Mouse (Mus musculus) CH12.LX (cell line): ENCODE measurements around the gene Htr6. TPM values are rescaled to one million over a fixed set of nuclear protein-coding genes. Genes with fewer than 3 reads are reported as not detected.

ENCODE experiments used
- DNase-seq: peaks from one replicate; pipeline ENCODE4 v3.0.0-alpha.2; 2013; ENCODE audit errors: extremely low read depth
- H3K27ac ChIP-seq: 2 replicates; pipeline ENCODE4 v1.5.1; 2012; ENCODE audit warnings: low read depth, mild to moderate bottlenecking, control low read depth, moderate library complexity; ENCODE audit not compliant: insufficient read depth
- H3K27me3 ChIP-seq: replicated peaks from 2 replicates; pipeline ENCODE3; 2012; ENCODE audit warnings: inconsistent platforms
- H3K36me3 ChIP-seq, 2 experiments: replicated peaks in 1 of 2; 2 replicates each; pipeline versions ENCODE3 to v1.6.1; 2012; ENCODE audit warnings: inconsistent platforms in 1 of 2, low read length in 1 of 2, mild to moderate bottlenecking in 1 of 2, mixed read lengths in 1 of 2, moderate library complexity in 1 of 2; ENCODE audit not compliant: control insufficient read depth in 1 of 2, insufficient read depth in 1 of 2
- H3K4me1 ChIP-seq, 2 experiments: 2 replicates each; pipeline ENCODE4 v1.6.1; 2012; ENCODE audit warnings: inconsistent platforms in 1 of 2, moderate library complexity in 1 of 2; ENCODE audit not compliant: insufficient read depth in 2 of 2, control insufficient read depth in 1 of 2
- H3K4me2 ChIP-seq: 2 replicates; pipeline ENCODE4 v1.6.1; 2012; ENCODE audit warnings: low read depth, mild to moderate bottlenecking, control low read depth; ENCODE audit not compliant: poor library complexity, insufficient read depth, severe bottlenecking
- H3K4me3 ChIP-seq, 3 experiments: fragments of 150-350 bp in 1 of 3; sonication (generic) in 1 of 3; replicated peaks in 1 of 3; 2 replicates each; pipeline versions ENCODE3 to v1.5.1; 2011 to 2012; ENCODE audit warnings: low read depth in 2 of 3, low read length in 2 of 3, mild to moderate bottlenecking in 2 of 3, moderate library complexity in 2 of 3, control low read depth in 1 of 3, improper control_type of control experiment in 1 of 3, inconsistent platforms in 1 of 3, mixed read lengths in 1 of 3; ENCODE audit not compliant: poor library complexity in 1 of 3
- H3K79me2 ChIP-seq: replicated peaks from 2 replicates; pipeline ENCODE4 v1.6.1; 2012; ENCODE audit warnings: mild to moderate bottlenecking, moderate library complexity; ENCODE audit not compliant: control insufficient read depth, poor library complexity, insufficient read depth, severe bottlenecking; ENCODE audit errors: extremely low read depth
- H3K9ac ChIP-seq: 2 replicates; pipeline ENCODE4 v1.6.1; 2012; ENCODE audit warnings: low read depth, mild to moderate bottlenecking, control low read depth, moderate library complexity; ENCODE audit not compliant: insufficient read depth
- H3K9me3 ChIP-seq: replicated peaks from 2 replicates; pipeline ENCODE3; 2012; ENCODE audit warnings: low read length, inconsistent platforms, mixed read lengths
- BHLHE40 ChIP-seq: IDR thresholded peaks from 2 replicates; pipeline ENCODE4 v1.6.1; 2011; ENCODE audit warnings: mild to moderate bottlenecking, low read depth, low read length, improper control_type of control experiment
- CHD1 ChIP-seq: IDR thresholded peaks from 2 replicates; pipeline ENCODE4 v1.6.1; 2012; ENCODE audit warnings: low read depth, low read length, improper control_type of control experiment, inconsistent platforms
- CHD2 ChIP-seq: IDR thresholded peaks from 2 replicates; pipeline ENCODE4 v1.6.1; 2011; ENCODE audit warnings: low read length, improper control_type of control experiment
- CTCF ChIP-seq, 2 experiments: IDR thresholded peaks in 1 of 2; conservative IDR thresholded peaks in 1 of 2; 2 replicates each; pipeline ENCODE4 v1.5.1; 2011 to 2012; ENCODE audit warnings: low read depth in 2 of 2, low read length in 2 of 2, improper control_type of control experiment in 1 of 2, inconsistent platforms in 1 of 2, mild to moderate bottlenecking in 1 of 2, moderate library complexity in 1 of 2
- E2F4 ChIP-seq: IDR thresholded peaks from 2 replicates; pipeline ENCODE4 v1.6.1; 2011; ENCODE audit warnings: low read depth, low read length, improper control_type of control experiment; ENCODE audit not compliant: insufficient replicate concordance
- ELF1 ChIP-seq: IDR thresholded peaks from 2 replicates; pipeline ENCODE4 v1.6.1; 2014; ENCODE audit warnings: low read depth, mild to moderate bottlenecking, inconsistent platforms, low read length, improper control_type of control experiment
- EP300 ChIP-seq: IDR thresholded peaks from 2 replicates; pipeline ENCODE4 v1.6.1; 2011; ENCODE audit warnings: low read length, improper control_type of control experiment
- HCFC1 ChIP-seq: IDR thresholded peaks from 2 replicates; pipeline ENCODE4 v1.6.1; 2012; ENCODE audit warnings: low read depth, mild to moderate bottlenecking, inconsistent platforms, low read length, improper control_type of control experiment
- JUND ChIP-seq: conservative IDR thresholded peaks from 2 replicates; pipeline ENCODE4 v1.6.1; 2011; ENCODE audit warnings: low read depth, low read length, improper control_type of control experiment
- KAT2A ChIP-seq: IDR thresholded peaks from 2 replicates; pipeline ENCODE4 v1.6.1; 2012; ENCODE audit warnings: low read length, improper control_type of control experiment, inconsistent platforms; ENCODE audit not compliant: insufficient replicate concordance
- MAFK ChIP-seq: IDR thresholded peaks from 2 replicates; pipeline ENCODE4 v1.6.1; 2011; ENCODE audit warnings: low read length, improper control_type of control experiment; ENCODE audit not compliant: insufficient replicate concordance
- MAX ChIP-seq: IDR thresholded peaks from 2 replicates; pipeline ENCODE4 v1.6.1; 2011; ENCODE audit warnings: low read length, improper control_type of control experiment
- MAZ ChIP-seq: IDR thresholded peaks from 2 replicates; pipeline ENCODE4 v1.6.1; 2012; ENCODE audit warnings: low read depth, mild to moderate bottlenecking, inconsistent platforms, low read length, improper control_type of control experiment, moderate library complexity
- MEF2A ChIP-seq: IDR thresholded peaks from 2 replicates; pipeline ENCODE4 v1.6.1; 2014; ENCODE audit warnings: low read depth, mild to moderate bottlenecking, inconsistent platforms, low read length, improper control_type of control experiment, borderline replicate concordance
- MXI1 ChIP-seq: IDR thresholded peaks from 2 replicates; pipeline ENCODE4 v1.6.1; 2011; ENCODE audit warnings: mild to moderate bottlenecking, low read depth, low read length, improper control_type of control experiment
- NRF1 ChIP-seq: IDR thresholded peaks from 2 replicates; pipeline ENCODE4 v1.6.1; 2014; ENCODE audit warnings: low read depth, mild to moderate bottlenecking, inconsistent platforms, low read length, improper control_type of control experiment, moderate library complexity
- PAX5 ChIP-seq: IDR thresholded peaks from 2 replicates; pipeline ENCODE4 v1.6.1; 2012; ENCODE audit warnings: low read length, inconsistent platforms, mixed read lengths
- POLR2A ChIP-seq: IDR thresholded peaks from 2 replicates; pipeline ENCODE4 v1.6.1; 2011; ENCODE audit warnings: low read depth, mild to moderate bottlenecking, improper control_type of control experiment, low read length
- RAD21 ChIP-seq: IDR thresholded peaks from 2 replicates; pipeline ENCODE4 v1.6.1; 2011; ENCODE audit warnings: low read depth, mild to moderate bottlenecking, low read length, improper control_type of control experiment, moderate library complexity
- RCOR1 ChIP-seq: conservative IDR thresholded peaks from 2 replicates; pipeline ENCODE4 v1.6.1; 2012; ENCODE audit warnings: low read depth, mild to moderate bottlenecking, inconsistent platforms, low read length, improper control_type of control experiment
- TBP ChIP-seq: conservative IDR thresholded peaks from 2 replicates; pipeline ENCODE4 v1.6.1; 2011; ENCODE audit warnings: low read depth, low read length, improper control_type of control experiment
- TCF12 ChIP-seq: IDR thresholded peaks from 2 replicates; pipeline ENCODE4 v1.6.1; 2014; ENCODE audit warnings: low read depth, mild to moderate bottlenecking, inconsistent platforms, low read length, improper control_type of control experiment
- USF2 ChIP-seq: conservative IDR thresholded peaks from 2 replicates; pipeline ENCODE4 v1.6.1; 2011; ENCODE audit warnings: low read depth, low read length, improper control_type of control experiment
- ZC3H11A ChIP-seq: IDR thresholded peaks from 2 replicates; pipeline ENCODE4 v1.6.1; 2012; ENCODE audit warnings: low read depth, mild to moderate bottlenecking, inconsistent platforms, low read length, improper control_type of control experiment
- ZKSCAN1 ChIP-seq: IDR thresholded peaks from 2 replicates; pipeline ENCODE4 v1.6.1; 2012; ENCODE audit warnings: low read depth, inconsistent platforms, low read length, improper control_type of control experiment, borderline replicate concordance
- ZMIZ1 ChIP-seq: IDR thresholded peaks from 2 replicates; pipeline ENCODE4 v1.6.1; 2012; ENCODE audit warnings: low read depth, mild to moderate bottlenecking, inconsistent platforms, low read length, improper control_type of control experiment
- ZNF384 ChIP-seq: IDR thresholded peaks from 2 replicates; pipeline ENCODE4 v1.6.1; 2012; ENCODE audit warnings: low read depth, low read length, improper control_type of control experiment, inconsistent platforms
- dilution Hi-C: fragments of 300-500 bp; cut with MboI; formaldehyde crosslinking; loops from 2 replicates; pipeline ENCODE4 v1.14.3; 2020; ENCODE audit warnings: low sequenced_read_pairs; ENCODE audit not compliant: extremely low pct_unique_long_range_greater_than_20kb, extremely low pct_ligation_motif_present
- in situ Hi-C: fragments of 300-500 bp; cut with MboI; formaldehyde crosslinking; loops from 3 replicates; pipeline ENCODE4 v1.14.3; 2019; ENCODE audit warnings: low sequenced_read_pairs, low pct_ligation_motif_present, low pct_unique_long_range_greater_than_20kb, mixed read lengths
- polyA plus RNA-seq: library from polyadenylated mRNA; unstranded; fragments of >175 nt; gene quantifications from 2 replicates; pipeline ENCODE4 v1.2.1, GENCODE M21; 2012; ENCODE audit warnings: low read depth; ENCODE audit not compliant: insufficient read length
- total RNA-seq, 2 experiments: library from RNA; depleted of rRNA; stranded (reverse); fragments of 300-350 nt in 1 of 2; fragments of >200 nt in 1 of 2; gene quantifications; 2 replicates each; pipeline ENCODE4 v1.2.3; 2012 to 2014

Gene Htr6
- total and polyA plus RNA-seq, 3 experiments: not detected

DNA sequence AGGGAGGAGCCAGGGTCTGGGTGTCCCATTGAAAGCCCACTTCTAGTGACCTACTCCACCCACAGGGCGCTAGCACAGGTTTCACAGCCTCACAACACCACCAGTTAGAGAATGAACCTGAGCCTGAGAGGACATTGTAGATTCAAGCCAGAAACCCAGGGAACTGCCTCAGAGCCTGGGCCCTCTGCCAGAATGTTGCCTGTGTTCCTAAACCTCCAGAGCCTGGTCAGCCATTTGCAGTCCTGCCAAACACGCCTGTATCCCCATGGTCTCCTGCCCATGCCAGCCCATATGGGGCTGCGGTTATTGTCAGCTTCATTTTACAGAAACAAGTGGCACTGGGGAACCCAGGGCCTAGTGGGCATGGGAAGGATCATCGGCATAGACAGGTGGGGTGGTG, 20.0 kb downstream of the Htr6 start:
- in situ Hi-C loops: no loop called here
- no peak for DNase-seq
- Histone ChIP-seq H3K4me2 (no peak overlapping the region), H3K9ac (no peak overlapping the region), H3K36me3 (peaks cover 8 to 70% of the 10 kb centered on the region in 2 experiments), H3K79me2 (no peaks in the 10 kb centered on the region), H3K9me3 (no peaks in the 10 kb centered on the region), H3K4me1 (no peaks in the 10 kb centered on the region), H3K27me3 (no peaks in the 10 kb centered on the region), H3K4me3 (no peak overlapping the region), H3K27ac (no peak overlapping the region)
- TF ChIP-seq ZKSCAN1 (no peak), POLR2A (no peak), EP300 (no peak), JUND (no peak), E2F4 (no peak), TBP (no peak), MAX (no peak), ZMIZ1 (no peak), MAFK (no peak), ZNF384 (no peak), BHLHE40 (no peak), PAX5 (no peak), RCOR1 (no peak), KAT2A (no peak), HCFC1 (no peak), USF2 (no peak), CHD1 (no peak), MEF2A (no peak), RAD21 (no peak)
- dilution Hi-C loops: no loop called here

- H3K79me2 ChIP-seq: no peaks in the 10 kb centered on the region
- in situ Hi-C loops: no loop called here
- H3K9me3 ChIP-seq: no peaks in the 10 kb centered on the region
- no peaks in the 10 kb centered on the region for H3K27me3 ChIP-seq
- H3K27ac ChIP-seq: no peak overlapping the region
- H3K4me3 ChIP-seq: no peak overlapping the region
- DNase-seq: no peak
- no peak overlapping the region for H3K4me2 ChIP-seq
- H3K36me3 ChIP-seq: peaks cover 8 to 72% of the 10 kb centered on the region in 2 experiments
- H3K9ac ChIP-seq: no peak overlapping the region
- dilution Hi-C loops: no loop called here
- no peak for TF ChIP-seq ELF1
- TF ChIP-seq RAD21: no peak
- TF ChIP-seq ZC3H11A: no peak
- no peak for TF ChIP-seq KAT2A
- no peak for TF ChIP-seq NRF1
- TF ChIP-seq TCF12: no peak
- no peak for TF ChIP-seq POLR2A
- no peak for TF ChIP-seq MAZ
- no peak for TF ChIP-seq MXI1
- TF ChIP-seq CHD2: no peak
- TF ChIP-seq CTCF (conservative IDR thresholded peaks at IDR 0.05 in 1 of 2, IDR thresholded peaks at IDR 0.05 in 1 of 2; ENCODE audit: low read depth in 2 of 2, low read length in 2 of 2): no peak
- H3K4me1 ChIP-seq: no peaks in the 10 kb centered on the region
These were observed 21.0 kb downstream of the Htr6 start for GRCm38 (mm10) chr4:139054300-139054923.
